Mouse (Mus musculus): Measurements from ENCODE around the gene Adipor2.
A peak's percentile ranks its signal among the peaks of the same experiment; 100 is the strongest.
"Not testable (repeated sequence)": the region's sequence is repeated elsewhere in the genome, so short reads cannot be mapped to it uniquely, and the experiment has no call there.

Gene Adipor2

GRCm38 (mm10) chr6:119389089-119389488 is 28.4 kb downstream of the Adipor2 start:
- no peak for DNase-seq (ENCODE audit: low spot score in 2 of 2)

- peak; percentile 78 to 89 for DNase-seq (ENCODE audit: low spot score in 2 of 2)
Observed at GRCm38 (mm10) chr6:119388650-119389012, 28.9 kb downstream of the Adipor2 start.

GRCm38 (mm10) chr6:119387801-119388649 is 29.5 kb downstream of the Adipor2 start:
- DNase-seq (ENCODE audit: low spot score in 2 of 2), result peak; percentile 9 to 13

- no peak for DNase-seq (ENCODE audit: low spot score in 2 of 2)
Observed at GRCm38 (mm10) chr6:119386821-119387220, 30.7 kb downstream of the Adipor2 start.

GRCm38 (mm10) chr6:119386421-119386820 is 31.1 kb downstream of the Adipor2 start:
- no peak for DNase-seq (ENCODE audit: low spot score in 2 of 2)

GRCm38 (mm10) chr6:119385668-119386067 is 31.8 kb downstream of the Adipor2 start:
- no peak for DNase-seq (ENCODE audit: low spot score in 2 of 2)

GRCm38 (mm10) chr6:119378631-119379030 is 38.9 kb downstream of the Adipor2 start:
- DNase-seq (ENCODE audit: low spot score in 2 of 2), result no peak

GRCm38 (mm10) chr6:119377613-119378012 is 39.9 kb downstream of the Adipor2 start:
- DNase-seq (ENCODE audit: low spot score in 2 of 2), result no peak

GRCm38 (mm10) chr6:119375035-119375434 is 42.5 kb downstream of the Adipor2 start:
- no peak for DNase-seq (ENCODE audit: low spot score in 2 of 2)

- no peak for DNase-seq (ENCODE audit: low spot score in 2 of 2)
Observed at GRCm38 (mm10) chr6:119373000-119373705, 44.4 kb downstream of the Adipor2 start.

- no peak for DNase-seq (ENCODE audit: low spot score in 2 of 2)
Observed at GRCm38 (mm10) chr6:119372237-119372636, 45.3 kb downstream of the Adipor2 start.

- DNase-seq (ENCODE audit: low spot score in 2 of 2), result no peak
Observed at GRCm38 (mm10) chr6:119371624-119372023, 45.9 kb downstream of the Adipor2 start.

- DNase-seq (ENCODE audit: low spot score in 2 of 2), result no peak
Observed at GRCm38 (mm10) chr6:119367382-119367781, 50.1 kb downstream of the Adipor2 start.

GRCm38 (mm10) chr6:119366800-119367199 is 50.7 kb downstream of the Adipor2 start:
- not testable (repeated sequence) for DNase-seq (ENCODE audit: low spot score in 2 of 2)

GRCm38 (mm10) chr6:119363593-119363992 is 53.9 kb downstream of the Adipor2 start:
- no peak for DNase-seq (ENCODE audit: low spot score in 2 of 2)

GRCm38 (mm10) chr6:119360925-119361702 is 56.4 kb downstream of the Adipor2 start:
- DNase-seq (ENCODE audit: low spot score in 2 of 2), result no peak

GRCm38 (mm10) chr6:119360250-119360649 is 57.3 kb downstream of the Adipor2 start:
- not testable (repeated sequence) for DNase-seq (ENCODE audit: low spot score in 2 of 2)

GRCm38 (mm10) chr6:119358020-119358571 is 59.4 kb downstream of the Adipor2 start:
- DNase-seq (ENCODE audit: low spot score in 2 of 2), result no peak

- DNase-seq (ENCODE audit: low spot score in 2 of 2), result no peak
Observed at GRCm38 (mm10) chr6:119352501-119352900, 65.0 kb downstream of the Adipor2 start.

- DNase-seq (ENCODE audit: low spot score in 2 of 2), result no peak
Observed at GRCm38 (mm10) chr6:119351656-119352055, 65.8 kb downstream of the Adipor2 start.

GRCm38 (mm10) chr6:119350703-119351198 is 66.8 kb downstream of the Adipor2 start:
- no peak for DNase-seq (ENCODE audit: low spot score in 2 of 2)

GRCm38 (mm10) chr6:119348234-119348633 is 69.3 kb downstream of the Adipor2 start:
- peak; percentile 85 to 94 for DNase-seq (ENCODE audit: low spot score in 2 of 2)
